Mouse (Mus musculus) left cerebral cortex, adult 2 months (tissue): ENCODE data around the gene Tdg. TPM values are rescaled to one million over a fixed set of nuclear protein-coding genes. Genes with fewer than 3 reads are reported as not detected.

Source experiments
- DNase-seq, 2 experiments: peaks; one replicate each; pipeline ENCODE4 v3.0.0; 2021 to 2022; ENCODE audit warnings: low spot score in 2 of 2, mixed read lengths in 1 of 2; ENCODE audit errors: extremely low spot score in 1 of 2
- H3K27ac ChIP-seq: fragments of 200-600 bp; 2 replicates; pipeline ENCODE4 v1.8.1; 2022
- H3K4me3 ChIP-seq: fragments of 200-600 bp; 2 replicates; pipeline ENCODE4 v1.8.1; 2022
- CTCF ChIP-seq: fragments of 200-600 bp; IDR thresholded peaks from 2 replicates; pipeline ENCODE4 v1.8.1; 2022; ENCODE audit warnings: antibody characterized with exemption, mild to moderate bottlenecking, moderate library complexity
- intact Hi-C: fragments of 180-260 bp; cut with DNase I; formaldehyde crosslinking; loops from one replicate; pipeline ENCODE4 v1.15.1; 2025
- total RNA-seq, 2 experiments: library from RNA; stranded (reverse); gene quantifications; 2 replicates each; pipeline ENCODE4 v1.2.3; 2021

The Tdg gene
- total RNA-seq, 2 experiments from 2014 or later: 42.7 to 50.2 TPM

DNA sequence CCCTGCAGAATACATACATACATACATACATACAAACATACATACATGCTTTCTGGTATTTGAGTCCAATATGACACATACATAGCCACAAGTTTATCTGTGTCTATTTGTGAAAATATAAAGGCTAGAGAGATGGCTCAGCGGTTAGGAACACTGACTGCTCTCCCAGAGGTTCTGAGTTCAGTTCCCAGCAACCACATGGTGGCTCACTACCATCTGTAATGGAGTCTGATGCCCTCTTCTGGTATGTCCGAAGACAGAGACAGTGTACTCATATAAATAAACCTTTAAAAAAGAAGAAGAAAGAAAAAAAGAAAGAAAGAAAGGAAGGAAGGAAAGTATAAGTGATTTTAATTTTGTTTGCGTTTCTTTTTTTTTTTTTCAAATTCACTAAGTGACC is 36.3 kb downstream of the Tdg start:
- DNase-seq: no peak
- no peak overlapping the region for H3K4me3 ChIP-seq
- no peak for TF ChIP-seq CTCF
- peak overlapping the region; percentile 72 for H3K27ac ChIP-seq
- intact Hi-C loops: loop anchor here (1.0 to 5.0 kb wide), 2 partner anchors 97 to 631 kb away; no protein-coding TSS in a partner anchor

DNA sequence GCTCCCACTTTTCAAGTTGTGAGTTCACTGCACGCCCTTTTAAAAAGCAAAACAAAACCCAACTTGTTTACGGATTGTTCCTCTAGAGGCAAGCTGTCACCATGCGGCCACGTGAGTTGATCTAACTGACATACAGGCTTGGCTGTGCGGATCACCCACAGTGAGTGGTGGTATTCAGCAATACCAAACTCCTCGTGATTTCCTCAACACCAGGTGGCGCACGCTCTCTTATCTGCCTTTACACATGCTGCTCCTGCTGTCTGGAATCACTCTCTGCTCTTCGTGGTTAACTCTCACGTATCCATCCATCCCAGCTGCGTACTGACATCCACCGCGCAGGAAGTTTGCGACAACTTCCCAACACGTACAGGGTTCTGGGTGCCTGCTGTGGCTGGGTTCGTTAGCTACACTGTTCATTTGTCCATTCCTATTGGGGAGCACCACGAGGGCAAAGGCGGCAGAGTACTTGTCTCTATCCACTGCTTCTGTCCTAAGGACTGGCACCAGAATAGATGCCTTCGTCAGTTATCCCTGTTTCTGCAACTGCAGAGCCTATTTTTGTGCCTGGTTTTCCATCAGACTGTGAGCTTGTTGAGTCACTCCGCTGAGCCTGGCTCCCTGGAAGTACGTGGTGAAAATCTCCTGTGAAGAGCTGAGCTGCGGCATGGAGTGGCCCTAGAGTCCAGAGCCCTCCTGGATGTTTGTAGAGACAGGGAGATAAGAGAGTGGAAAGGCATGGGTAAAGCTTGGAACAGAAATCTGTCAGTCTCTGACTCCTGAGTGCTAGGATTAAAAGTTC is 37.0 kb downstream of the Tdg start:
- peak; percentile 85 to 86 for DNase-seq
- Histone ChIP-seq H3K27ac (peak overlapping the region; percentile 72), H3K4me3 (0 out of 2 replicates have a peak overlapping the region, but pooled peaks have one; percentile 6)
- peak; percentile 71 for TF ChIP-seq CTCF
- intact Hi-C loops: loop anchor here (1.0 to 5.0 kb wide), 2 partner anchors 97 to 631 kb away; no protein-coding TSS in a partner anchor

DNA sequence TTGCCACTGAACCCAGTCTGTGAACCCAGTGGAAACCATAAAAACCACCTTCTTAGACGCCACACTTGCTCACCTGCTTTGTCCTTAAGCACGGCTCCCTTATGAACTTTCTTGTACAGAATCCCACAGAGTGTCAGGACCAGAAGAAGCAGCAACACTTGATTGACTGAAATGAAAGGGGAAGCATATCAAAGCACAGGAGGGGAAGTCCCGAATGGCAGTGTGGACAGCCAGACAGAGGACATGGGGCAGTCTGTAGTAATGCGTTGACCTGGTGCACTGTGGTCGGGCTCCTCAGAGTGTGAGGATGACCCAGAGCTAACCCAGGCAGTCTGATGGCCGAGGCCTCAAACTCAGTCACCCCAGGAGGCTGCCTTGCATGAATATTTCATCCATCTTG is 40.6 kb downstream of the Tdg start:
- H3K4me3 ChIP-seq: no peak overlapping the region
- DNase-seq: no peak
- H3K27ac ChIP-seq: no peak overlapping the region
- TF ChIP-seq CTCF: no peak
- intact Hi-C loops: no loop called here

DNA sequence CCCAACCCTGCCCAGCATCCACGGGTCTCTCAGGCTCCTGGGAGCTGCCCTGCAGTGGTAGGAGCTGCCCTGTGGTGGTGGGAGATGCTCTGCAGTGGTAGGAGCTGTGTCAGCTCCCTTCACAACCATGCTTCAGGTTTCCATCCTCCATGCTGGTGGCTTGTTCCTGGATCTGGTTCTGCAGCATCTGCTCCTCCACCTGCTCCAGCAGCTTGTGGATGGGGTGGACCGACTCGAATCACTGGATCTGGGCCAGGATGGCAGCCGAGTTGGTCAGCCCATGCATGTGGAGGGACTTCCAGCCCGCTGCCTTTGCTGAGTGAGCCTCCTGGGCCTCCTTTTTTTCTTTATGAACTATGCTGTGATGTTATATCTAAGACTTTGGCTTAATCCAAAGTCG is 47.3 kb downstream of the Tdg start:
- peak in 1 of 2 experiments; percentile 62 for DNase-seq
- Histone ChIP-seq H3K4me3 (no peak overlapping the region), H3K27ac (peak overlapping the region; percentile 38)
- no peak for TF ChIP-seq CTCF
- intact Hi-C loops: no loop called here

DNA sequence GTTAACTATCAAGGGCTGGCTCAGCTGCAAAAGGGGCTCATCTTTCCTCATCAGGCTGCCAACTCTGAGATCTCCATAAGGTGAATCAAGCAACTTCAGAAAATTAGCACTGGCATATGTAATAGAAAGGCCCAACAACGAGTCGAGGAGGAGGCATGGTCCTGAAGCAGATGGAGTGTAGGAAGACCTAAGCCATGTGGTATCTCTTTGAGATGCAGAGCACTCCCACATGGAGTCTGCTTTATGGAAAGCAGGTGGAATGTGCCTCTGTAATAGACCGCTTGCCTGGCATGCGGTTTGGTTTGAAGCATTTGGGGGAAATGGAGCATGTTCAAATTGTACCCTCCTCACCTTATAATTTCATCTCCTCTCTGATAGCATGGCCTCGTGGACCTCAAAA is 51.1 kb downstream of the Tdg start:
- intact Hi-C loops: loop anchor here (1.0 kb wide), 2 partner anchors 9 to 18 kb away; no protein-coding TSS in a partner anchor
- Histone ChIP-seq H3K27ac (peak overlapping the region; percentile 88), H3K4me3 (no peak overlapping the region)
- no peak for TF ChIP-seq CTCF
- peak; percentile 33 to 48 for DNase-seq

DNA sequence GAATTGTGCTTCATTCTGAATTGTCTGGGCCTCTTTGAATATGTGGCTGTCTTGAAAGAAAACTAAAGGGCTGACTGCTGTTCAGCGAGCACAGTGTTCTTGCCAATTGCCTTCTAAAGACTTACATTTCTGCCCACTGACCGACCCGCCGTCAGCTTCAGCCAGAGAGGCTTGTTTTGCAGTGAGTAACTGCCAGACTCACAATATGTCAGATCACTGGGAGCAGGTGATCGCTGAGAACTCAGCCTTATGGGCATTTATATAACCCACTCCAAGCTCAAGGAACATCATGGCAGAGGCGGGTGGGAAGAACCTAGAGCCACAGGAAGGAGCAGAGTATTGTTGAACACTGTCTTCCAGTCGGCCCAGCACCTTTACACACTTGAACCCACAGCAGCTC is 52.0 kb downstream of the Tdg start:
- intact Hi-C loops: loop anchor here (1.0 kb wide), 2 partner anchors 8 to 19 kb away; no protein-coding TSS in a partner anchor
- peak in 1 of 2 experiments; percentile 42 for DNase-seq
- H3K27ac ChIP-seq: peak overlapping the region; percentile 88
- TF ChIP-seq CTCF: no peak
- no peak overlapping the region for H3K4me3 ChIP-seq

DNA sequence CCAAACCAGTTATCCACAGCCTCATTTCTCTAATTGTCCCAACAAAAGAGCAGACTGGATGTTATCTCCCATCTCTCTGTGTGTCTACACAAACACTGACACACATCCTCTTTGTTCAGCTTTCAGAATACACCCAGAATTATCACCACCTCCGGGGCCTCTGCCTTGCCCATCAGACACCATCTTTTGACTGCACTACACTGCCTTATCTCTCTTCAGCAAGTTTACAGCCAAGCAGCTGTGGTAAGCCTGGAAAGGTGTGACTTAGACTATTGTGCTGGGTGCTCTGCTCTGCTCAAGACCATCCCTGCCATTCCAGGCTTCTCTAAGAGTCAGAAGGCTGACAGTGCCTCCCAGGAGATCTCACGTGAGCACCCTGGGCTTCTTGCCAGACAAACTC is 55.8 kb downstream of the Tdg start:
- Histone ChIP-seq H3K27ac (no peak overlapping the region), H3K4me3 (no peak overlapping the region)
- TF ChIP-seq CTCF: no peak
- no peak for DNase-seq
- intact Hi-C loops: no loop called here

DNA sequence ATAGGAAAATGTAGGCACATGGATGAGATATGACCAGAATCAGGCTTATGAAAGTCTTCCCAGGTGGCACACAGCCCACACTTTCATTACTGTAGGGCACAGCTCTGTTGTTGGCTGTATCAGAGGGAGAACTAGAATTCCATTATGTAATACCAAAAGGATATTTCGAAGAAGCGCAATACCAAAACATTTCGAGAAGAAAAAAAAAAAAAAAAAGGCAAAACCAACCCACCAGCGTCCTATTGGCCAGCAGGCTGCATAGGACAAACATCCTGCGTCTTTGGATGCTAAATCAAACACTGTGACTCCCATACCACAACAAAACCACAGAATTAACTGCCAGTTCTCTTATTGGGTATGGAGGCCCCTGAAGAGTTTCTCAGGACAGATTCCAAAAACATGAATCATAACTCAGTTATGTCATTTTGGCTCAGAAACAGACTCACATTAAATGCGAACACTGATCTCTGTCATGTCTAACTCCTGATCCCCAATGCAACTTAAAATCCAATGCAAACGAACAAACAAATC is 60.1 kb downstream of the Tdg start:
- Histone ChIP-seq H3K27ac (peak overlapping the region; percentile 81), H3K4me3 (peak overlapping the region; percentile 48)
- intact Hi-C loops: loop anchor here (1.0 to 5.0 kb wide), 2 partner anchors 8 to 57 kb away; no protein-coding TSS in a partner anchor
- TF ChIP-seq CTCF: no peak
- no peak for DNase-seq

DNA sequence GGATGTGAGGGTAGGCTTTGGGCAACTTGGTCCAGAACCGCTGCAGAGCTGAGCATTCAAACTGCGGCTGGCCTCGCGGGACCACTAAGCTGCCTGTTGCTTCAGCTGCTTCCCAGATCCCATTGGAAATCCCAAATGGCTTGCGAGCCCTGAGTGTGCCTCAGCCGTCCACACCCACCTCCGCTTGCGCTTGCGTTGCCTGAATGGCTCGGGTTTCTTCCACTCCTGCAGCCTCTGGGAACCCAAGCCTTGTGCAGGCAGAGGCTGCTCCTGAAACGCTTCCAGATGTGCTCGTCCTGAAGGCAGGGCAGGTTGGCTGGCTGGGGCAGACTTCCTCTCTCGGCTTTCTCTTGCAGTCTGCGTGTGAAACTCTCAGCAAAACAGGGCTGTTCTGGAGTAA is 60.9 kb downstream of the Tdg start, which contains the start of gene Glt8d2:
Gene Glt8d2, minus strand, starts transcription at position 157 of the 400 bp plus-strand sequence.
- H3K4me3 ChIP-seq: peak within 1 kb of the TSS; percentile 48
- intact Hi-C loops: loop anchor here (5.0 kb wide), 1 partner anchor 58 kb away; no protein-coding TSS in a partner anchor
- no peak for TF ChIP-seq CTCF
- H3K27ac ChIP-seq: peak within 1 kb of the TSS; percentile 81
- peak; percentile 37 to 69 for DNase-seq

DNA sequence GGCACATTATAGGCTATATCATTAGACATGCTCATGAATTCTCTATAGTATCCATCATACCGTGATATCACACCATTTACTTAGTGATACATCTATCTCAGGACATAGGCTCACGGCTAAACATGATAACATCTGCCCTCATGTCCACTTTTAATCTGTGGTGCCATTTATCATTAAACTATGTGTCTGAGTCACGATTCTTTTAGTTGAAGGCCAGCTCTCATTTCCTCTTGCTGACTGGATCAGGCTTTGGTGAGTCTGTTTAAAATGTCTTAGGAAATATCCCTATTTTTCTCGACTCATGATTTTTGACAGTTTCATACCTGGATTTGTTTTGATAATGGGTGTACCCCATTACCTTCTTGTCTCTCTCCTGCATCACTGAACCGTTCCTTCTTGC is 66.3 kb downstream of the Tdg start, which contains the start of gene Hcfc2:
Gene Hcfc2, plus strand, starts transcription at position 205 of the 400 bp plus-strand sequence.
- DNase-seq: no peak
- no peak within 1 kb of the TSS for H3K27ac ChIP-seq
- intact Hi-C loops: no loop called here
- H3K4me3 ChIP-seq: no peak within 1 kb of the TSS
- TF ChIP-seq CTCF: no peak

DNA sequence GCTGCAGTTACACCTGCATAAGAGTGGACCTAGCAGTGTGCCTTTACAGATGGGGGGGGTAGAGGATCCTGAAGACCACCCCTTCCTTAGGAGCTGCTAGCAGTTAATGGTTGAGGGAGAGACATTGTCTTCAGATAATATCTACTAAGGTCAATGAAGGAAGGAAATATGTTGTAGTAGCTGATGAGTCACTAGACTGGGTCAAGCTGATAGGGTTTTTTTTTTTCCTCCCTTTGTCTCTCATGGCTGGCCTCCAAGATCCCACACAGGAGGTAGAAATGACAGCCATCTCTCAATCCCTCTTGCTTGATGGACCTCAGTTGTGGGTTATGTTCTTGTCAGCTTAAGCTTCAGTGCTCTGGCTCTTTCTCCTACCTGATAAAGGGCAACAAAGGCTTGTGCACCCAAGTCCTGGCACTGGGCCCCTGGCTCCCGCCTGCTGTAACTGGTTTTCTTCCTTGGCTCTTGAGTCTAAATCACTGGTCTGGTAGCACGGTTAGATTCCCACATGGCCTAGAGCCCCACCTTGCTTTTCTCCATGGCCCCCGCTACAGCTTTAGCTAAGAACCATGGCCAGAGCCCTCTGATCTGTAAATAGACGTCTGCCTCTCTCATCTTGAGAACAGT is 66.9 kb downstream of the Tdg start:
- TF ChIP-seq CTCF: no peak
- intact Hi-C loops: no loop called here
- H3K27ac ChIP-seq: no peak overlapping the region

DNA sequence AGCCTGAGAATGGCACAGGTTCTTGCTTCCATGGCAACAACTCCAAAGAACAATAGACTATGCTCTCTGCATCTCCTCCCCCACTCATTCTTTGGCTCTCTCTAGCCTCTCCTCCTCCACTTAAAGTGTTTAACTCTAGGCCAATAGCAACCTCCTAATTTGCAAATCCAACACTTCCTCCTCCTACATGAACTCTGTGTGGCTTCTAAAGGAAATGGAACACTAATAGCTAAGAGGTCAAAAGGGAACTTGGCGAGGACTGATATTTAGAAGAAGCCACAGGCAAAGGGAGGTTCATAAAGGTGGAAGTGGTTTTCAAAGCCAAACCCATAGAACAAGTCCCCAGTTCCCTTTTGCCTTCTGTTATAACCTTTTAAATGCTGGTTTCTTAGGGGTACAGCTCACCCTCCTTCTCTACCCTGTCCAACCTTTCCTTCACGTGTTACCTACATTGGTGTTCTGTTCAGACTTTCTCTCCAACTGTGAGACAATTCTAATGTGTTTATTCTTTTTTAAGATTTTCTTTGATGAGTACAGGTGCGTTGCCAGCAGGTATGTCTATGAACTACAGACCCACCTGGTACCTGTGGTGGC is 67.8 kb downstream of the Tdg start:
- no peak overlapping the region for H3K27ac ChIP-seq
- no peak for TF ChIP-seq CTCF
- intact Hi-C loops: no loop called here
- H3K4me3 ChIP-seq: no peak overlapping the region
- DNase-seq: no peak

More for the DNA sequence above, 66.9 kb downstream of the Tdg start:
- no peak for DNase-seq
- H3K4me3 ChIP-seq: no peak overlapping the region
